Mouse (Mus musculus): ENCODE results near the gene Baiap2l1. TPM values are rescaled to one million over a fixed set of nuclear protein-coding genes. Genes with fewer than 3 reads are reported as not detected.

Gene Baiap2l1
- total and polyA plus RNA-seq, 2 experiments from 2014 or later: 6.0 to 11.1 TPM

DNA sequence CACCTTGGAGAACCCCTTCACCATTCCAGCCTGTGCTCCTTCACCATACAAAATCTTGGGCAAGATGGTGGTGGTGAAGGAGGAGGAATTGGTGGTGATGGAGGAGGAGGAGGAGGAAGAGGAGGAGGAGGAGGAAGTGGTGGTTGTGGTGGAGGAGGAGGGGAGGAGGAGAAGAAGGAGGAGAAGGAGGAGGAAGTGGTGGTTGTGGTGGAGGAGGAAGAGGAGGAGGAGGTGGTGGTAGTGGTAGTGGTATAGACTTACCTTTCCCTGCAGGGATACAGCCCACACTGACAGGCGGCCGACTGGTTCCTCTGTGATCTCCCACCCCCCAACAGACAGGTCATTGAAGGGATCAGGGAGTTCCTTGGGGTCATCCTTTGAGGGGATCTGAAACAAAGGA lies 141.9 kb downstream of the Baiap2l1 start:
- no peak overlapping the region for H3K27ac ChIP-seq (ENCODE audit: low read depth)
- H3K9me3 ChIP-seq (replicated peaks; ENCODE audit: control insufficient read depth, low read length): no peaks in the 10 kb centered on the region
- H3K36me3 ChIP-seq (replicated peaks; ENCODE audit: control insufficient read depth, insufficient read depth, low read length): peaks cover 27% of the 10 kb centered on the region
- no peak overlapping the region for H3K4me3 ChIP-seq (ENCODE audit: low read depth, low read length)
- 0 out of 2 replicates have a peak, but pooled peaks cover 3% of the 10 kb centered on the region for H3K4me1 ChIP-seq (ENCODE audit: control insufficient read depth, insufficient read depth)
- DNase-seq (ENCODE audit: low spot score) (no peak), ATAC-seq (ENCODE audit: insufficient read depth, low read depth) (no peak)
- TF ChIP-seq EP300 (IDR thresholded peaks at IDR 0.05; ENCODE audit: low read depth) (no peak), CTCF (IDR thresholded peaks at IDR 0.05; ENCODE audit: low read depth) (no peak)
- no peaks in the 10 kb centered on the region for H3K27me3 ChIP-seq (ENCODE audit: control insufficient read depth, insufficient read depth, low read length)
- H3K9ac ChIP-seq (replicated peaks; ENCODE audit: low read depth, low read length): no peak overlapping the region
- H3K4me2 ChIP-seq (ENCODE audit: low read depth, low read length): no peak overlapping the region
- WGBS: 82% methylated on average over 2 of the region's 2 CpGs

Other genes starting within 250 kb of the Baiap2l1 start
- 0.31 and 0.54 TPM in 2 replicates for gene Bhlha15, start 167.8 kb downstream of the Baiap2l1 start, total RNA-seq (2014; rRNA removed; ENCODE audit: low replicate concordance)
- 0.04 and 0.08 TPM in 2 replicates for gene Bhlha15, start 167.8 kb downstream of the Baiap2l1 start, polyA plus RNA-seq (2015; fragmentation: Nextera tagmentation; extraction: Ambion mirVana)
- gene Tecpr1, start 134.5 kb downstream of the Baiap2l1 start, total RNA-seq (2014; rRNA removed; ENCODE audit: low replicate concordance): 19.2 and 28.3 TPM in 2 replicates
- gene Tecpr1, start 134.5 kb downstream of the Baiap2l1 start, polyA plus RNA-seq (2015; fragmentation: Nextera tagmentation; extraction: Ambion mirVana): 11.7 and 13.5 TPM in 2 replicates
- 51.3 and 71.0 TPM in 2 replicates for gene Bri3, start 113.7 kb downstream of the Baiap2l1 start, total RNA-seq (2014; rRNA removed; ENCODE audit: low replicate concordance)
- 278 and 304 TPM in 2 replicates for gene Bri3, start 113.7 kb downstream of the Baiap2l1 start, polyA plus RNA-seq (2015; fragmentation: Nextera tagmentation; extraction: Ambion mirVana)
- 0.04 TPM in 1 of 2 replicates, not detected in the other for gene Nptx2, start 187.8 kb upstream of the Baiap2l1 start, total RNA-seq (2014; rRNA removed; ENCODE audit: low replicate concordance)
- gene Nptx2, start 187.8 kb upstream of the Baiap2l1 start, polyA plus RNA-seq (2015; fragmentation: Nextera tagmentation; extraction: Ambion mirVana): 0.04 TPM in 1 of 2 replicates, not detected in the other

Measured in heart, postnatal 0 days (tissue).